Mouse (Mus musculus) erythroblast, adult 5-6 weeks (primary cell): Measurements from ENCODE around the gene Bcl7c. TPM values are rescaled to one million over a fixed set of nuclear protein-coding genes. Genes with fewer than 3 reads are reported as not detected.
"Not testable (repeated sequence)": the region's sequence is repeated elsewhere in the genome, so short reads cannot be mapped to it uniquely, and the experiment has no call there.

ENCODE experiments used
- ATAC-seq: replicated peaks from 2 replicates; pipeline ENCODE4 v1.8.0; 2016; ENCODE audit warnings: moderate number of reproducible peaks, mild to moderate bottlenecking, moderate TSS enrichment, inconsistent platforms; ENCODE audit not compliant: poor library complexity, low FRiP score, severe bottlenecking
- total RNA-seq, 2 experiments: library from RNA; stranded (forward) in 1 of 2; stranded (reverse) in 1 of 2; fragments of 150-400 nt in 1 of 2; fragments of 200-764, 138-1000 nt in 1 of 2; gene quantifications; 2 replicates each; pipeline versions ENCODE4 v1.2.3 to v1.2.4; 2015 to 2017; ENCODE audit warnings: low replicate concordance in 2 of 2

Bcl7c gene
- total RNA-seq (2015; ENCODE audit: low replicate concordance) (28.8 and 41.3 TPM in 2 replicates), total RNA-seq (2017; ENCODE audit: low replicate concordance) (3.8 and 4.3 TPM in 2 replicates)

DNA sequence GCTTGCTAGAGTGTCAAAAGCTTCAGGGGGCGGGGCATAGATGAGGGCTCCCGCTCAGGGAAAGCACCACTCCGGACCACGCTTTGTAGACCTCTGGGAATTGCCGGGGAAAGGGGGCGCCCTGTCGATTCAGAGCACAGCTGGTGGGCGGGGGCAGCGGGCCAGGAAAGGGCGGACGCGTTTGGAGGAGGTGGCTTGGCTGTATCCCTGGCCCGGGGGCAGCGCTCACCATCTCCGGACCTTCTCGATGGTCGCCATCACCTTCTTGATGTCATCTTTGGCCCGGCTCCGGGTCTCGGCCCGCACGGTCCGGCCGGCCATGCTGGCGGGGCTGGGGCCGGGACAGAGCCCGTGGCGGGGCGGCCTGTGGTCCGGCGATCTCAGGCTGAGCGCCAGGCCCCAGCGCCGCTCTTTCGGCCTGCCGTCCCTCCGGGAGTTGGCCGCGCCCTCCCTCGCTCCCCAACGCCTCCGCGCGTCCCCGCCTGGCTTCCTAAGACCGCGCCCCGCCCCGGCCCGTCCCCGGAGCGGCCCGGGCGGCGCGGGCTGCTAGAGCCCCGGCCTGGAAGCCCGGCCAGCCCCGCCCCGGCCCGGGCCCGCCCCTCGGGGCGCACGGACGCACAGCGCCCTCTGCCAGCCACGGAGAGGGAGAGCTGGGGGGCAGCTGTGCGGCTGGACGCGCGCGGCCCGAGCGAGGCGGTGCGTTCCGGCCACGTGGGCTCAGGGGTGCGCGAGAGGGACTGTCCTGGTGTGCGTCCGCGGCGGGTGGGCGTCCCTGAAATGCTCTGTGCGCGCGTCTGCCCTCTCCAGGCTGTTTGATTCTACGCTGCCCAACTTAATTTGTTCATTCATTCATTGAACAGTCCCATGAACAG is at the start of gene Bcl7c:
Gene Bcl7c, minus strand, starts transcription at position 727 of the 872 bp plus-strand sequence.
- peak; percentile 78 for ATAC-seq

DNA sequence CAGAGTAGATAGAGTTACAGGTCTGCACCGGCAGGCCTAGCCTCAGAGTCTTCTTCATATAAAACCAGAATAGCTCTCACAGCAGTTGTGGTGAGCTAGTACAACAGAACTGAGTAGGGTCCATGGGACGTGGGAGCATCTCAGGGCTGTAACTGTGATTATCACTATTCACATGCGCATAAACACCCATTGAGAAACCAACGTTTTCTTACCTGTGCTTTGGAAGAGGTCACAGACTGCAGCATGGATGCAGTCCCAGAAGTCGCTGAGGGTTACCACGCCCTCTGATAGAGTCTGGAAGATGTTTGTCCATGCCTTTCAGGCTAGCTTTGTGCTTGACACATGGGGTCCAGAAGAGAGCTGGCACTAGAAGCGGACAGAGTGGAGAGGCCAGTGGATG is 45.0 kb upstream of the Bcl7c start:
- ATAC-seq: no peak

DNA sequence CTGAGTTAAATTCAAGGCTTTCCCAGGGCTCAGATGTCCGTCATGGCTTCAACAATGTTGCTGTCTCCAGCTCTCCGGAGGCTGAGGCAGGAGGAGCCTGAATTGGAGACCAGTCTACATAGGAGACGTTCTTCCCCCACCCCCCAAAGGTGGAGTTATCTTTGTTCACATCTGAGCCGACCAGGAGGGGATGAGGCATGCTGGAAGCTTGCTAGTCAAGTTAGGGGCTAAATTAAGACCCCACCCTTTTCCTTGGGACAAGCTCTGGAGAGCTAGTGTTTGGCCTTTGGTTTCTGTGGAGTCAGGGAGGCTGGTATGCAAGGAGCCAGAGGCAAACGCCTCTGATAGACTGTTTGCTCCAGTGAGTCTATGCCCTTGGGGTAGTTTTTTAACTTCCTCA is 44.4 kb upstream of the Bcl7c start:
- ATAC-seq: no peak

DNA sequence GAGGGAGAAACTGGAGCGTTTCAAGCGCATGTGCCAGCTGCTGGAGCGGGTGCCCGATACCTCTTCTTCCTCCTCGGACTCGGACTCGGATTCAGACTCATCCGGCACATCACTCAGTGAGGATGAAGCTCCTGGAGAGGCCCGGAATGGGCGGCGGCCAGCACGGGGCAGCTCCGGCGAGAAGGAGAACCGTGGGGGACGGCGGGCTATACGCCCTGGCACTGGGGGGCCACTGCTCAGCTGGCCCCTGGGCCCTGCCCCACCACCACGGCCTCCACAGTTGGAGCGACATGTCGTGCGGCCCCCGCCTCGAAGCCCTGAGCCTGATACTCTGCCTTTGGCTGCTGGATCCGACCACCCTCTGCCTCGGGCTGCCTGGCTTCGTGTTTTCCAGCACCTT is 43.3 kb upstream of the Bcl7c start:
- ATAC-seq: no peak

DNA sequence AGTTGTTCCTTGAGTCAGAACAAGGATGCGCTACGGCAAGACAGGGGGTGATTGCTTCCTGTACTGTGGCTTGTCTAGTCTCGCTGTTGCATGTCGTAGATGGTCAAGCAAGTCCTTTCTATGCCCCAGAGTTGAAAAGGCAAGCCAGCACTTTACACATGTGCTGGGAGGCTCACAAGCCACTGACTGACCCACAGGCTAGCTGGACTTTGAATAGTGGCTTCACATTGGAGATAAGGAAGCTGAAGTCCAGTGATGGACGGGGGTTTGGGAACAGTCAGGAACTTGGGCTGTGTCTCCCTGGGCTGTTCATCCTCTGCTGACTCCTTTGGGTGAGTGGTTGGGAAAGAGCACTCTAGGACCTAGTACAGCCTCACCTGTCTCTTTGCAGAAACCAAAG is 42.9 kb upstream of the Bcl7c start:
- ATAC-seq: no peak

DNA sequence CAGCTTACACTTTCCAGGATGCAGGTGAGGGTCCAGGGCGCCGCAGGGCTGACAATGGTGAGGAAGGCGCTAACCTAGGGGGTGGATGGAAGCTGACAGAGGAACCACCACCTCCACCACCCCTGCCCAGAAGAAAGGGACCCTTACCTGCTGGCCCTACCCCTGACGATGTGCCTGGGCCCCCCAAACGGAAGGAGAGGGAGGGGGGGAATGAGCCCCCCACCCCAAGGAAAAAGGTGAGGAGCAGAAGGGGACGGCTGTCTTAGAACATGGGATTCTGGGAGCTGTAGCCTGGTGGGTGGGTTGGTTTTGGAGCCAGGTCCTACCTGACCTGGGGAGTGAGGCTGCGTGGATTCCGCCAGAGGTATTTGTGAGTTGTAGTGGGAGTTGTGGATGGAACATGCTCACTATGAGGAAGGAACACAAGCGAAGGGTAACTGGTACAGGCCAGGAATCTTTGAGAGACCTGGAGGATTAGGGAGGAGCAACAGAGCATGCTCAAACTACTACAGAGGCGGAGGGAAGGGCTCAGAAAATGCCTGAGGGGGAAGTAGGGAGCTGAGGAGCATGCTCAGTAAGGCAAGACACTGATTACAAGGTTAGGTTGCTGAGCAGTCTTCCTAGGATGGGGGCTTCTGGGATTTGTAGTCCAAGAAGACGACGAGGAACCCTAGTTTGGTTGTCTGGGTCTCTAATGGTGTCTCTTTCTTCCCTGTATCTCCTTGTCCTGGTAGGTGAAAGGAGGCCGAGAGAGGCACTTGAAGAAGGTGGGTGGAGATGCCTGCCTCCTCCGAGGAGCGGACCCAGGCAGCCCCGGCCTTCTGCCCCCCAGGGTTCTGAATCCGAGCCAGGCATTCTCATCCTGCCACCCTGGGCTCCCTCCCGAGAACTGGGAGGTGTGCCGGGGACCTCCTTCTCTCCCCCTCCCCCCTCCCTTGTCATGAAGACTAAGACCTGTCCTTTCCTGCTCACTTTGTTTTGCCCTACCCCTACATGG is 41.7 kb upstream of the Bcl7c start:
- no peak for ATAC-seq

DNA sequence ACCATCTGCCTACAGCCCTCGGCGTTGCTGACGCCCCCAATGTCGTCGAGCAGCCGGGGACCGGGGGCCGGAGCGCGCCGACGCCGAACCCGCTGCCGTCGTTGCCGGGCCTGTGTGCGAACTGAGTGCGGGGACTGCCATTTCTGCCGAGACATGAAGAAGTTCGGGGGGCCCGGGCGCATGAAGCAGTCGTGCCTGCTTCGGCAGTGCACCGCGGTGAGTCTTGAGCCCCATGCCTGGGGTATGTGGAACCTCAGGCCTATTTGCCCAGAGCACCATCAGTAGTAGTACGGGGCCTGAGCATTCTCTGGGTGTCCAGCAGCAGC is 39.5 kb upstream of the Bcl7c start:
- ATAC-seq: no peak

DNA sequence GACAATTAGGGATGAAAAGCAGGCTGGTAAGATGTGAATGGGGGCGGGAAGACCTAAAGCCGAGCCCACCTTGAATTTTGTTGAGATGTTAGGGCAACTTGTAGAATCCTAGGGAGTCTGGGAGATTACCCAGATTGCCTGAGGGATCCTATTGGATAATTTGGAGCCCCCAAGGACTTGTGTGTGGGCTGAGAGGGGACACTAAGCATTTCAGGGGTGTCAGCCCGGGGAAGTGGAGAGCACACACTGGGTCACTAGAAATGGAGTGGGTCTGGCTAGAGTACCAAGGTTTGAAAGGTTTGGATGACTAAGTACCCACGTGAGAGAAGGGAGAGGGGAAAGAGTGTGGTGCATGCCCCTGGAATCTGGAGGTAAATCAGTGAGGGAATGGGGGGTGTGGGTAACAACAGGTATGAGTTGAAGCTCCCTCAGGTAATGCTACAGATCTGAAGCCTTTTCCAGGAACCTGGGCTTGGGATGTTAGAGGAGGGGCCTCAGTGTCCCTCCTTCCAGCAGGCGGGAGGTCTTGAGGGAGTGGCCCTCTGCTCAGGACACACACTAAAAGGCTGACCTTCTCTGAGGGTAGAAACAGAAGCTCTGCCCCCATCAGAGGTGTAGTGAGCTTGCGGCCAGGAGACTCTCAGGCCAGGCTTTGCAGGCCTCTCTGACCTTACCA is 39.0 kb upstream of the Bcl7c start:
- ATAC-seq: no peak

DNA sequence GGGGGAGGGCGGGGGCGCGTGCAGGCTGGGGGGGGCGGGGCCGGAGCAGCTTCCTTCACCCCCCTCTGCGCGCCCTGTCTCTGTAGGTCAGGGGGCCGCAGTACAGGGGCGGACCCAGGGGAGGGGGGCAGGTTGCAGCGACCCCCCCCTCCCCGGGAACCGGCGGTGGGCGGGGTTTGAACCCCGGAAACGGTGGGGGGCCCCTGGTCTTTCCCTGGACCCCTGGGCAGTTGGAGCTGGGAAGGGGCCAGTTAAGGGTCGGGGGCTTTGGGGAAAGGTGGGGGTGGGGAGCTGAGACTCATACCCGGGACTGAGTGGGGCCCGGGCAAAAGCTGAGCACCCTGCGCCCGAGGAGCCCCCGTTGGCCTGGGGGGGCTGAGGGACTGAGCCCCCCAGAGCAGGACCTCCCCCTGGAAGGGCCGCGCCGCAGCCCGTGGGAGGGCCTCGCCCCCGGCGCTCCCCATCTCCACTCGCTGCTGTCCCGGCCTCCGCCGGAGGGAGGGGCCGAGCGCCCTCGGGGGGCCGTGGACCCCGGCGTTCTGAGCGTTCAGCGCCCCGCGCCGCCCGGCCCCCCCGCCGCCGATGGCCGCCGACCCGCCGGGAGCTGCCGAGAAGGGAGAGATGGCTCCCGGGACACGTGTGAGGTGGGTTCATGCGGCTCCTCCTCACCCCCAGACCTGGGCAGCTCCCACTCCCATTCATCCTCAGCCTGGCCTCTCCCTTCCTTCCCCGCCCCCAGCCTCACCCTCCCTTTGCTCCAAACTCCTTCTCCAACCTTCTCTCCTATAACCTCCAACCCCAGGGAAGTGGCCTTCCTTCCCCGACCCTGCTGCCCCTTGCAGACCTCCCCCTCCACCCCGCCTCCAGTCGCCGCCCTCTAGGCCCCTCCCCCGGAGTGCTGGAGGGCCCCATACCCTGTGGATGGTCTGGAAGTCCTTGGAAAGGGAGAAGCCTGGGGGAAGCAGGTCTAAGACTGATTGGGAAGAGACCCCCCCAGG is 38.1 kb upstream of the Bcl7c start:
- ATAC-seq: no peak

DNA sequence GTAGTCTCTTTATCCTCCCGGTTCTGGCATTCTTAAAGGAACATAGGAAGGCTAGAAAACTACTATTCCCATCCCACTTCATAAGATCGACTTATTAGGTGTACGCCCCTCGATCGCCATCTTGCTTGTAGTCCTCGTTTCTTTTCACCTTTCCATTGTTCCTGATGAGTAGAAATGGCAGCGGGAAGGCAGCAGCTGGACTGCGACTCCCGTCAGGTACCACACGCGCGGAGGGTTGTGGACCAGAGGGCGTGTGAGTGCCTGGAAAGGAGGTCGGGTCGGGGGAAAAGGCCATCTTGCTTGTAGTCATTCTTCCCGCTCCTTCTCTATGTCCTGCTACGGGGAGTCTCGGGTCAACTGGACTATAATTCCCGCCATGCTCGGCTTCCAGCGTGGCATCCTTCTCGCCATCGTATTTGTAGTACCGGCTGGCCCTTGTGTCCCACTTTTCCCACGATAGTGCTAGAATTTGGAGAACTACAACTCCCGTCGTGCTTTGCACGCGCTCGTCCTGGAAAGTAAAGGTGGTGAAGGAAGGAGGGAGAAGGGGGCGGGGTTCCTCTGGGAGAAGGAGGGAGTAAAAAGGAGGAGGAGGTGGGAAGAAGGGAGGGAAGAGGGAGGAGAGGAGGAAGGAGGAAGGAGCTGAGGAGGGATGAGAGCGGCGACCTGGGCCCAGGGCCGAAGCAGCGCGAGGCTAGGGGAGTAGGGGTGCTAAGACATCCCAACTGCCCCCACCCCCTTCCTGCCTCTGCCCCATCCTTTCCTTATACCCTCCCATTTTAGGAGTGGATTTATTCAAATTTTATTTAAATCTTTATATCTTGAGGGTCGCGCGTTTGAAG is 37.1 kb upstream of the Bcl7c start:
- ATAC-seq: peak; percentile 58

DNA sequence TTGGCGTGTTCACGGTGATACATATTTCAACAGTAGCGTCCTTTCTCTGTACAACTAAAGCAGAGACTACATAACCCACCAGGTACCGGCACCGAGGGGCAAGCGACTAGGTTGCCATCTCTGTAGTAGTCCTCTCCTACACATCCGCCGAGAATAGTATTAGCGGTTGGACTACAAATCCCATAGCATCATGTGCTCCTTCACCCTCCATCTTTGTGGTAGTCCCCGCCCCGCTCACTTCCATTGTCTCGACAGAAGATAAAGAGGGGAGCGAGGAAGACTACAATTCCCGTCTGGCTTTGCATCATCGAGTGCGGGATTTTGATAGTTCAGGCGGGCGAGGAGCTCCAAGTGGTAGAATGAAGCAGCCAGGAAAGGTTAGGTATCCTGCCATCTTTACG is 36.5 kb upstream of the Bcl7c start:
- peak; percentile 73 for ATAC-seq

DNA sequence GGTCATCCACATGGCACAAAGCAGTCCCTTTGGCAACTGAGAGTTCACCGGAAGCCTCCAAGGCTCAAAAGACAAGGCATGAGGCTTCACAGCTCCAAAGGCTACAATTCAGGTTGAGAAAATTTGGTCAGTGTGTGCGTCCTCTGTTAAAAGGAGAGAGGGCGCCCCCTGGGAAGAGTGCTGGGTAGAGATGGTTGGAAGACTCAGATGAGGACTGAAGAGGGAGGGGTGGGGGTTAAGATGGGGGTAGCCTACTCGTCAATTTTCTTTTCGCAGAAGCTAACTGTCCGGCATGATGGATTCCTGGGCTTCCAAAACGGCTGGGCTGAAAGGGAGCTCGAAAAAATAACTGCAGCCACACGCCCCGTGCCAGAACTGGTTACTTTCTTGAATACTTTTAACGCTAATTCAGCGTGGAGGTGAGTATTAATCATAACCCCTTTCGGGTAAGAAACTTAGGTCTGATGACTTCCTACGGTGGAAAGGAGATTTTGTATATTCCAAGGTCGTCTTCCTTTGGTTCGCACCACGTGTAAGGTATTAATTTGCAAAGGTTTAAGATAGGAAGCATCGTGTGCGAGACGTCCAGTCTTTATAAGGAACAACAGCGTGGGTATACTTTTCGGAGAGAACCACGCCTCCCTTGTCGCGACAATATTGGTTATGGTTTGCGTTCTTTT is 35.8 kb upstream of the Bcl7c start, which contains the start of gene Fbxl19:
Gene Fbxl19, plus strand, starts transcription at position 178 of the 680 bp plus-strand sequence.
- 0 out of 2 replicates have a peak, but pooled peaks have one; percentile 25 for ATAC-seq

DNA sequence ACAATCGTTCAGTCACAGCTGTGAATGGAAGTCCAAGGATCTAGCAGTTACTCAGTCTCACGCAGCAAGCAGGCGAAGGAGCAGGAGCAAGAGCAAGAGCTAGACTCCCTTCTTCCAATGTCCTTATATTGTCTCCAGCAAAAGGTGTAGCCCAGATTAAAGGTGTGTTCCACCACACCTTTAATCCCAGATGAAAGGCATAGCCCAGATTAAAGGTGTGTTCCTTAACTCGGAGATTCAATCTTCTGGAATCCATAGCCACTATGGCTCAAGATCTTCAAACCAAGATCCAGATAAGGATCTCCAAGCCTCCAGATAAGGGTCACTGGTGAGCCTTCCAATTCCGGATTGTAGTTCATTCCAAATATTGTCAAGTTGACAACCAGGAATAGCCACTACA is 23.3 kb upstream of the Bcl7c start, which contains the start of gene Ctf2:
Gene Ctf2, minus strand, starts transcription at position 101 of the 400 bp plus-strand sequence.
- ATAC-seq: not testable (repeated sequence)

DNA sequence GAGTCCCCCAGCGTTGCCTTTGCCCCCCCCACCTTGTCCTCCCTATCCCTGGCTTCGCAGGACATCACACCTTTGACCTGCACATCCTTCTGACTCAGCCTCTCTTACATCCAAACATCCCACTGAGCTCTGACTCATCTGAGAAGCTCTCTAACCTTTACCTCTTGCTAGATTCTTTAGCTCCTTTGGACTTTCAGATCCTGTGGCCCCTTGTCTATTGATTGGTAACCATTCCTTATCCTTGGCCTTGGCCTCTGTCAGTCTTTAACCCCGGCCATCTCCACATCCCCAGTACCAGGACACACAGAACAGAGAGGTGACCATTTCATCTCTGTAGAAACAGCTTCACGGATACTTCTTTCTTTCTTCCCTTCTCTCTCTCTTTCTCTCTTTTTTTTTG is 21.4 kb upstream of the Bcl7c start:
- ATAC-seq: no peak

DNA sequence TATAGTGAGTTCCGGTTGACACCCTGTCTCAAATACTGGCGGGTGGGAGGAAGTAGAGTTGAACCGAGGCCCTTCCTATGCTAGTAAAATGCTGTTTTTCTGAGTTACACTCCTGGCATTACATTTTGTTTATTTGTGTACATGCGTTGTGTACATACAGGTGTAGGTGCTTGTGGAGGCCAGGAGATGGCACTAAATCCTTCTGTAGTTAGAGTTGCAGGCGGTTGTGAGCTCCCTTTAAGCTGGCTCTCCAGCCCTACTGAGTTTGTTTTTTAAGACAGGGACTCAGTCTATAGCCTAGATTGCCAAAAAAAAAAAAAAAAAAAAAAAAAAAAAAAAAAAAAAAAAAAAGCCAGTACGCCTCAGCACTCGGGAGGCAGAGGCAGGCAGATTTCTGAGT is 19.2 kb upstream of the Bcl7c start:
- ATAC-seq: no peak

DNA sequence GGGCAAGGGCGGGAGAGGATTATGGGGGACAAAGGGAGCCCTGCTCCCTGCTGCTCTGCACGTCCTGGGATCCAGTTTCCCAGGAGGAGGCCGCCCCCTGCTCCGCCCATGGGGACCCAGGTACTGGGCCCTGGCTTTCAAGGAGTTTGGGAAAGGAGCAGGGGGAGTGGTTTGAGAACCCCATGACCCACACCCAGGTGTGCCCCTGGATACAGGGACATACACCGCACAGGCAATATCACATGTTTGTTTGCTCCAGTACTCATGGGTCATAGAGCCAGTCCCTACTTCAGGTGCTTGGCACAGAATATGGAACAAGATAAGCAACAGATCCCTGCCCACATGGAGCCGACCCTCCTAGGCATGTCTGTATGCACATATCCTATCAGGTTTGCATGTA is 17.2 kb upstream of the Bcl7c start:
- no peak for ATAC-seq

DNA sequence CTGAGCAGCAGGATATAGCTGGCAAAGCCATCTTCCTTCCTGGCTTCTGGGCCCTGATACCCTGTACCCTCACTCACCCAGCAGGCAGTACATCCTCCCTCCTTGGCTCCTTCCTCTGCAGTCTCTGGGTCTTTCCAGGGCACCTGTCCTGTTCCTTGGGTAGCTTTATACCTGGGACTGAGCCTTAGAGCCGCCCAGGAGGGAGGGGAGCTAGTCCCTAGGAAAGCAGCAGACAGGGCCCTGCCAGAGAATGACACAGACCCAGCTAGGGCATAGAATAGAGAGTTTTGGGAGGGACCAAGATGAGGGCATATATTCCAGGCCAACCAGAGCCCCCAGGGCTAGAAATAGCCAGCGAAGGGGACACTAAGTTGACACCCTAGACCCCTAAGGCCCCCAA is 16.8 kb upstream of the Bcl7c start:
- ATAC-seq: no peak
